Mouse (Mus musculus): Measurements from ENCODE around the gene Cd22. TPM values are rescaled to one million over a fixed set of nuclear protein-coding genes. Genes with fewer than 3 reads are reported as not detected.
"Not testable (repeated sequence)": the region's sequence is repeated elsewhere in the genome, so short reads cannot be mapped to it uniquely, and the experiment has no call there.

Gene Cd22
- polyA plus RNA-seq, 1 experiment, result 0.40 TPM

GRCm38 (mm10) chr7:30846505-30847053 lies 33.6 kb downstream of the Cd22 start:
- no peaks in the 10 kb centered on the region for H3K4me1 ChIP-seq (ENCODE audit: control insufficient read depth, insufficient read depth, insufficient read length, low read length)
- no peak overlapping the region for H3K4me3 ChIP-seq (ENCODE audit: insufficient read depth, low read depth, low read length)
- no peak overlapping the region for H3K27ac ChIP-seq (replicated peaks; ENCODE audit: low read depth, low read length)

DNA sequence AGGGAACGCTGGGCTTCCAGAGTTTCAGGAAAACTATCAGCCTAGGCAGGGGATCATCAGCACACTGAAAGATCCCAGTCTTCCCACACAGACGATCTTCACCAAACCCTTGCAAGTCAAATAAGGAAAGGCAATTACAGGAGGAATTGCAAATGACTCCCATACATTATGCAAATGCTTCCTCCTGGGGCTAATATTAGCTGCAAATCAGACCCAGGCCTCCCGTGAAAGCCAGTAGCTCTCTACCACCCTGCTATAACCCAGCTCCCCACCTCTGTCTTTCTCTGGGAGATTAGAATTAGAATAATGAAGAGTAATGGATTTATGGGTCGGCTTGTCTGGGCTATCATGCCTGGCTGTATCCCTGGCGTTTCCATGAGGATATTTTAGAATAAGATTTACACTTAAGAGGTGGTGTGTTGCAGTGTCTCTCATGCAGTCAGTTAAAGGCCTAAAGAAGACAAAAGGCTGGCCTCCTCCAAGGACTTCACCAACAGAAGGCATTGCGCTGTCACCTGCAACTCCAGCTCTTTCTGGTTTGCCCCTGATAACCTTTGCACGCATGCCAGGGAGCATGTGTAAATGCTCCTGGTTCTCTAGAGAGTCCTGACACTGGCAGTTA lies 35.4 kb downstream of the Cd22 start:
- Histone ChIP-seq H3K4me1 (ENCODE audit: control insufficient read depth, insufficient read depth, insufficient read length, low read length) (no peaks in the 10 kb centered on the region), H3K27ac (replicated peaks; ENCODE audit: low read depth, low read length) (no peak overlapping the region)

DNA sequence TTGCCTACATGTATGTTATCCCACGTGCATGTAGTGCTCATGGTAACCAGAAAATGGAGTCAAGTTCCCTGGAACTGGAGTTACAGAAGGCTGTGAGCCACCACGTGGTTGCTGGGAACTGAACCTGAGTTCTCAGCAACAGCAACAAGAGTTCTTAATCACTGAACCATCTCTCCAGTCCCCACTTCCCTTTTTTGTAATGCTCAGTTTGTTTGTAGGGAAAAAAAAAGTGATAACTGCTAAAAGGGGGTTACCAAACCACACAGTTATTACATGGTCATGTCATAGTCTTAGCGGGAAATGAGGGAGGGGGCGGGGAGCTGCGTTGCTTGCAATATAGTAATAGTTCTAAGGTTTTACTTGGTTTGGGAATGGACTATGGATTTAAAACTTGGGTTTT lies 38.0 kb downstream of the Cd22 start:
- Histone ChIP-seq H3K27ac (replicated peaks; ENCODE audit: low read depth, low read length) (no peak overlapping the region), H3K4me1 (ENCODE audit: control insufficient read depth, insufficient read depth, insufficient read length, low read length) (no peaks in the 10 kb centered on the region), H3K4me3 (ENCODE audit: insufficient read depth, low read depth, low read length) (no peak overlapping the region)

More for the DNA sequence above, 35.4 kb downstream of the Cd22 start:
- H3K4me3 ChIP-seq (ENCODE audit: insufficient read depth, low read depth, low read length), result no peak overlapping the region

DNA sequence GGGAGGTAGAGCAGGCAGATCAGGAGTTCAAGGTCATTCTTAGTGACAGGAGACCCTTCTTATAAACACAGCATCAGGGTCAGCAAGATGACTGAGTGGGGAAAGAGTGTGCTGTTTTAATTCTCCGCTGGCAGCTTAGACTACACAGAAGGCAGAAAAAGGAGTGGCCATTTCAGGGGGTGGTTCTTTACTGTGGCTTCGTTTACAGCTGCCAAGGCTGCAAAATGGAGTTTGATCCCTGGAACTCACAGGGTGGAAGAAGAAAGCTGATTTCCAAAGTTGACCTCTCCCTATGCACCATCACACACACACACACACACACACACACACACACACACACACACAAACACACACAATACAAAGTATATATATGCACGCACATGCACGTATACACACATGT lies 38.8 kb downstream of the Cd22 start:
- Histone ChIP-seq H3K27ac (replicated peaks; ENCODE audit: low read depth, low read length) (no peak overlapping the region), H3K4me3 (ENCODE audit: insufficient read depth, low read depth, low read length) (no peak overlapping the region), H3K4me1 (ENCODE audit: control insufficient read depth, insufficient read depth, insufficient read length, low read length) (no peaks in the 10 kb centered on the region)

GRCm38 (mm10) chr7:30840306-30840705 lies 39.8 kb downstream of the Cd22 start:
- Histone ChIP-seq H3K4me3 (ENCODE audit: insufficient read depth, low read depth, low read length) (no peak overlapping the region), H3K27ac (replicated peaks; ENCODE audit: low read depth, low read length) (no peak overlapping the region), H3K4me1 (ENCODE audit: control insufficient read depth, insufficient read depth, insufficient read length, low read length) (no peaks in the 10 kb centered on the region)

GRCm38 (mm10) chr7:30837277-30837676 lies 42.9 kb downstream of the Cd22 start:
- Histone ChIP-seq H3K27ac (replicated peaks; ENCODE audit: low read depth, low read length) (no peak overlapping the region), H3K4me1 (ENCODE audit: control insufficient read depth, insufficient read depth, insufficient read length, low read length) (no peaks in the 10 kb centered on the region), H3K4me3 (ENCODE audit: insufficient read depth, low read depth, low read length) (no peak overlapping the region)

DNA sequence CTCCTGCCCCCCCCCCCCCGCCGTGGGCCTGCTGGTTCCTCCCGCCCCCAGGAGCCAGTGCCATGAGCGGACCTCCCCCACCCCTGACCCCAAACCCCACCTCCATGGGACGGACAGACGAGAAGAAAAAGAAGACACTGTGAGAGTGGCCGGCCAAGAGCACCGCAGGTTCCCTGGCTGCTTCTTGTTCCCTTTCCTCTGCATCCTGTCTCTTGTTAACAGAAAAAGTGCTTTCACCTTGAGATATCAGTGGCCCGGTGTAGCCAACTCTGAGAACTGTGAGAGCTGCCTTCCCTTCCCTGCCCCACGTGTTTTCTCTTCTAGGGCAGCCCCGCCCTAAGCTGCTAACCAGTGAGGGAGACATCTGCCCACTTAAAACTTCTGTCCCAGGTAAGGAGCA lies 47.5 kb downstream of the Cd22 start:
- not testable (repeated sequence) for H3K4me3 ChIP-seq (ENCODE audit: insufficient read depth, low read depth, low read length); H3K4me1 ChIP-seq (ENCODE audit: control insufficient read depth, insufficient read depth, insufficient read length, low read length); H3K27ac ChIP-seq (replicated peaks; ENCODE audit: low read depth, low read length)

DNA sequence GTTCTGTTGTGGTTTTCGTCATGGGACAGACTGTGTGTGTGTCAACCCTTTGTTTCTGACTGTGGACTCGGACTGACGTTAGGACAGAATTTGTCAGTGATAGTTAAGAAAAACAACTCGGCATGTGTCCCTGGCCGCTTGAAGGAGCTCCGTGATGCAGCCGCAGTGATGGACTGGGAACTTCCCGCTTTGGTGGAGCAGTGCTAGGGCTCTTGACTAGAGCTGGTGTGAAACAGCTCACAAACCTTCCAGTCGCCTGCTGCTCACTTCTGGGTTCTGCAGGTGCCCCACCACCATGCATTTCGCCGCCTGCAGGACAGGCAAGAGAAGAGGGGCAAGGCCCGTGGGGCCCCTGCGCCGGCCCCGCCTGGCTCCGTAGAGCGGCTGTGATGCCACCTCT lies 47.9 kb downstream of the Cd22 start:
- H3K4me3 ChIP-seq (ENCODE audit: insufficient read depth, low read depth, low read length), result no peak overlapping the region
- no peak overlapping the region for H3K27ac ChIP-seq (replicated peaks; ENCODE audit: low read depth, low read length)
- H3K4me1 ChIP-seq (ENCODE audit: control insufficient read depth, insufficient read depth, insufficient read length, low read length), result no peaks in the 10 kb centered on the region

DNA sequence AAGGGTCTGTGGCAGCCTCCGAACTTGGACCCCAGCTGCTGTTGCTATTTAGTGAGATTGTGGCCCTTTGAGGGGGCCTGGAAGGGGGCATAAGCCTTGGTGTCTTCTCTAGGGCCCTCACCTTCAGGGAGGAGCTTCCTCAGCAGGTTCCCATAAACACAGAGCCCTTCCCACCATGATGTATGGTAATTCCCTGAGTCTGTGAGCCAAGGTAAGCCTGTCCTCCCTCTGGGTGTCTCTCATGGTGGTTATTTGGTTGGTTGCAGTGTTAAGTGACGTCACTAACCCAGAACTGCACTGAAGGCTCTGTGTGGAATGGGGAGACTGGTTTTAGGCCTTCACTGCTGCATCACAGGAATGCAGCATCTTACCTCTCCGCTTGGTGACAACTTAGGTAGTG lies 50.7 kb downstream of the Cd22 start:
- no peak overlapping the region for H3K27ac ChIP-seq (replicated peaks; ENCODE audit: low read depth, low read length)
- no peak overlapping the region for H3K4me3 ChIP-seq (ENCODE audit: insufficient read depth, low read depth, low read length)
- no peaks in the 10 kb centered on the region for H3K4me1 ChIP-seq (ENCODE audit: control insufficient read depth, insufficient read depth, insufficient read length, low read length)

GRCm38 (mm10) chr7:30828871-30829270 lies 51.3 kb downstream of the Cd22 start:
- H3K4me3 ChIP-seq (ENCODE audit: insufficient read depth, low read depth, low read length); H3K27ac ChIP-seq (replicated peaks; ENCODE audit: low read depth, low read length); H3K4me1 ChIP-seq (ENCODE audit: control insufficient read depth, insufficient read depth, insufficient read length, low read length): not testable (repeated sequence)

GRCm38 (mm10) chr7:30826660-30827059 lies 53.5 kb downstream of the Cd22 start:
- no peak overlapping the region for H3K27ac ChIP-seq (replicated peaks; ENCODE audit: low read depth, low read length)
- no peak overlapping the region for H3K4me3 ChIP-seq (ENCODE audit: insufficient read depth, low read depth, low read length)
- H3K4me1 ChIP-seq (ENCODE audit: control insufficient read depth, insufficient read depth, insufficient read length, low read length), result no peaks in the 10 kb centered on the region

DNA sequence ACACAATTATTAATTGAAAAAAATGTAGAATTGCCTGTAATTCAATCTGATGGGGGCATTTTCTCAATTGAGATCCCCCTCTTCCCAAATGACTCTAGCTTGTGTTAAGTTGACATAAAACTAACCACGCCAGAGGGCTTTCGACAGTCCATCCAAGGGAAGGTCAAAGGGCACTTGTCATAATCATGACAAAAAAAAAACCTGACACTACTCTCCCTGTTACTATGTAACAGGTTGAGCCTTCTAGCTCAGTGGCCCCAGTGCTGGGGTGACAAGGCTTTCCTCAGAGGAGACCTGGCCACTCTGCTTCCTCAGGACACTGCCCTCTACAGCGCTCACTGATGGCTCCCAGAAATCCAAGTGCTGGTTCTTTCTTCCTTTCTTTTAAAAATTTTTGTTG lies 55.8 kb downstream of the Cd22 start:
- Histone ChIP-seq H3K4me3 (ENCODE audit: insufficient read depth, low read depth, low read length) (no peak overlapping the region), H3K4me1 (ENCODE audit: control insufficient read depth, insufficient read depth, insufficient read length, low read length) (peaks cover 3% of the 10 kb centered on the region), H3K27ac (replicated peaks; ENCODE audit: low read depth, low read length) (no peak overlapping the region)

GRCm38 (mm10) chr7:30823675-30824074 lies 56.5 kb downstream of the Cd22 start, which contains the start of gene Ffar2:
TSS of gene Ffar2 (minus strand) at chr7:30823775.
- Histone ChIP-seq H3K27ac (replicated peaks; ENCODE audit: low read depth, low read length) (no peak within 1 kb of the TSS), H3K4me3 (ENCODE audit: insufficient read depth, low read depth, low read length) (no peak within 1 kb of the TSS), H3K4me1 (ENCODE audit: control insufficient read depth, insufficient read depth, insufficient read length, low read length) (peaks cover 3% of the 10 kb centered on the region)

- peaks cover 3% of the 10 kb centered on the region for H3K4me1 ChIP-seq (ENCODE audit: control insufficient read depth, insufficient read depth, insufficient read length, low read length)
- peak overlapping the region; percentile 19; the same call in 1 of the 2 replicates for H3K27ac ChIP-seq (replicated peaks; ENCODE audit: low read depth, low read length)
- no peak overlapping the region for H3K4me3 ChIP-seq (ENCODE audit: insufficient read depth, low read depth, low read length)
Observed at GRCm38 (mm10) chr7:30821532-30821931, 58.6 kb downstream of the Cd22 start.

- Histone ChIP-seq H3K4me1 (ENCODE audit: control insufficient read depth, insufficient read depth, insufficient read length, low read length) (peaks cover 3% of the 10 kb centered on the region), H3K27ac (replicated peaks; ENCODE audit: low read depth, low read length) (0 out of 2 replicates have a peak overlapping the region, but pooled peaks have one; percentile 19), H3K4me3 (ENCODE audit: insufficient read depth, low read depth, low read length) (no peak overlapping the region)
Observed at GRCm38 (mm10) chr7:30820854-30821445, 59.2 kb downstream of the Cd22 start.

DNA sequence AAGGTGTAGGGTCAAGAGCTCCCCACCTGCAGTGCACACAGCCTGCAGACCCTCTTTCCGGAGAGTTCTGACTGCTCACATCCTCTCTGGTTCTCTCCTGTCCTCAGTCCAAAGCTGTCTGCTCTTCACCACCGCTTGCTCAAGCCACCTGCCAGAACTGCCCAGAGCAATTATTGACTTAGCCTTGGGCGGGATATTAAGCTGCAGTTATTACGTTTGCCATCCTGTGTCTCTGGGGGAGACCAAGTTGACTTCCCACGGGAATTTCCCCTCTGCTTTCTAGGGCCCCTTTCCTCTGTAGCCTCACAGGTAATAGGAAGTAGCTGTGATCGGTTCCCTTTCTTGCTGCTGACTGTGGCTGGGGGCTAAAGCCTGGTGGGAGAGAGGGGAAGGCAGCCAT lies 60.0 kb downstream of the Cd22 start:
- H3K27ac ChIP-seq (replicated peaks; ENCODE audit: low read depth, low read length), result no peak overlapping the region
- H3K4me1 ChIP-seq (ENCODE audit: control insufficient read depth, insufficient read depth, insufficient read length, low read length), result peaks cover 3% of the 10 kb centered on the region
- H3K4me3 ChIP-seq (ENCODE audit: insufficient read depth, low read depth, low read length), result no peak overlapping the region
